Mouse (Mus musculus): ENCODE results near the gene Rgma. TPM values are rescaled to one million over a fixed set of nuclear protein-coding genes. Genes with fewer than 3 reads are reported as not detected.

Rgma gene
- polyA plus RNA-seq, 1 experiment from 2014 or later, result 24.1 TPM

GRCm38 (mm10) chr7:73422223-73423113 lies 47.2 kb downstream of the Rgma start:
- Histone ChIP-seq H3K27ac (replicated peaks) (peak overlapping the region; percentile 72; the same call in 1 of the 2 replicates), H3K4me1 (peaks cover 53% of the 10 kb centered on the region), H3K9ac (no peak overlapping the region), H3K9me3 (replicated peaks) (no peaks in the 10 kb centered on the region), H3K4me2 (replicated peaks) (no peak overlapping the region), H3K27me3 (no peaks in the 10 kb centered on the region), H3K4me3 (replicated peaks) (no peak overlapping the region), H3K36me3 (peaks cover 30% of the 10 kb centered on the region)
- no peak for ATAC-seq (ENCODE audit: insufficient number of reproducible peaks, low FRiP score, low TSS enrichment, low read depth)
- 22% methylated on average over 12 of the region's 12 CpGs for WGBS

GRCm38 (mm10) chr7:73423236-73423635 lies 47.9 kb downstream of the Rgma start:
- peaks cover 53% of the 10 kb centered on the region for H3K4me1 ChIP-seq
- no peak overlapping the region for H3K4me3 ChIP-seq (replicated peaks)
- ATAC-seq (ENCODE audit: insufficient number of reproducible peaks, low FRiP score, low TSS enrichment, low read depth), result no peak
- H3K36me3 ChIP-seq, result peaks cover 29% of the 10 kb centered on the region
- no peak overlapping the region for H3K9ac ChIP-seq
- H3K27me3 ChIP-seq, result no peaks in the 10 kb centered on the region
- no peak overlapping the region for H3K4me2 ChIP-seq (replicated peaks)
- no peaks in the 10 kb centered on the region for H3K9me3 ChIP-seq (replicated peaks)
- 54% methylated on average over 13 of the region's 13 CpGs for WGBS
- peak overlapping the region; percentile 13; the same call in 1 of the 2 replicates for H3K27ac ChIP-seq (replicated peaks)

- H3K4me2 ChIP-seq (replicated peaks), result no peak overlapping the region
- H3K27me3 ChIP-seq, result no peaks in the 10 kb centered on the region
- H3K9ac ChIP-seq, result no peak overlapping the region
- no peak overlapping the region for H3K4me3 ChIP-seq (replicated peaks)
- no peak for ATAC-seq (ENCODE audit: insufficient number of reproducible peaks, low FRiP score, low TSS enrichment, low read depth)
- H3K4me1 ChIP-seq, result peaks cover 44% of the 10 kb centered on the region
- WGBS, result 39% methylated on average over 3 of the region's 3 CpGs
- peaks cover 30% of the 10 kb centered on the region for H3K36me3 ChIP-seq
- H3K9me3 ChIP-seq (replicated peaks), result no peaks in the 10 kb centered on the region
- 0 out of 2 replicates have a peak overlapping the region, but pooled peaks have one; percentile 22 for H3K27ac ChIP-seq (replicated peaks)
These were observed 48.9 kb downstream of the Rgma start for GRCm38 (mm10) chr7:73424243-73424642.

GRCm38 (mm10) chr7:73424705-73425104 lies 49.4 kb downstream of the Rgma start:
- WGBS, result 53% methylated on average over 3 of the region's 3 CpGs
- Histone ChIP-seq H3K27ac (replicated peaks) (0 out of 2 replicates have a peak overlapping the region, but pooled peaks have one; percentile 39), H3K4me2 (replicated peaks) (no peak overlapping the region), H3K4me3 (replicated peaks) (no peak overlapping the region), H3K4me1 (peaks cover 41% of the 10 kb centered on the region), H3K27me3 (no peaks in the 10 kb centered on the region), H3K36me3 (peaks cover 33% of the 10 kb centered on the region), H3K9me3 (replicated peaks) (no peaks in the 10 kb centered on the region), H3K9ac (no peak overlapping the region)
- no peak for ATAC-seq (ENCODE audit: insufficient number of reproducible peaks, low FRiP score, low TSS enrichment, low read depth)

- 91% methylated on average over 7 of the region's 7 CpGs for WGBS
- Histone ChIP-seq H3K4me3 (replicated peaks) (no peak overlapping the region), H3K27me3 (no peaks in the 10 kb centered on the region), H3K9ac (no peak overlapping the region), H3K9me3 (replicated peaks) (no peaks in the 10 kb centered on the region), H3K36me3 (peaks cover 39% of the 10 kb centered on the region), H3K4me1 (peaks cover 34% of the 10 kb centered on the region), H3K4me2 (replicated peaks) (no peak overlapping the region), H3K27ac (replicated peaks) (peak overlapping the region; percentile 39; the same call in 1 of the 2 replicates)
- no peak for ATAC-seq (ENCODE audit: insufficient number of reproducible peaks, low FRiP score, low TSS enrichment, low read depth)
These were observed 50.1 kb downstream of the Rgma start for GRCm38 (mm10) chr7:73425451-73425850.

- Histone ChIP-seq H3K4me3 (replicated peaks) (no peak overlapping the region), H3K27ac (replicated peaks) (no peak overlapping the region), H3K9ac (no peak overlapping the region), H3K27me3 (no peaks in the 10 kb centered on the region), H3K4me1 (peaks cover 28% of the 10 kb centered on the region), H3K36me3 (peaks cover 41% of the 10 kb centered on the region), H3K9me3 (replicated peaks) (no peaks in the 10 kb centered on the region), H3K4me2 (replicated peaks) (no peak overlapping the region)
- 48% methylated on average over 3 of the region's 3 CpGs for WGBS
- ATAC-seq (ENCODE audit: insufficient number of reproducible peaks, low FRiP score, low TSS enrichment, low read depth), result no peak
These were observed 50.9 kb downstream of the Rgma start for GRCm38 (mm10) chr7:73426235-73426634.

- ATAC-seq (ENCODE audit: insufficient number of reproducible peaks, low FRiP score, low TSS enrichment, low read depth), result no peak
- H3K4me3 ChIP-seq (replicated peaks), result no peak overlapping the region
- H3K27ac ChIP-seq (replicated peaks), result no peak overlapping the region
- H3K4me2 ChIP-seq (replicated peaks), result no peak overlapping the region
- peaks cover 22% of the 10 kb centered on the region for H3K4me1 ChIP-seq
- H3K9me3 ChIP-seq (replicated peaks), result no peaks in the 10 kb centered on the region
- no peak overlapping the region for H3K9ac ChIP-seq
- H3K27me3 ChIP-seq, result no peaks in the 10 kb centered on the region
- peaks cover 44% of the 10 kb centered on the region for H3K36me3 ChIP-seq
- 77% methylated on average over 8 of the region's 8 CpGs for WGBS
These were observed 51.6 kb downstream of the Rgma start for GRCm38 (mm10) chr7:73426752-73427386.

GRCm38 (mm10) chr7:73427794-73428193 lies 52.5 kb downstream of the Rgma start:
- Histone ChIP-seq H3K4me3 (replicated peaks) (no peak overlapping the region), H3K4me2 (replicated peaks) (no peak overlapping the region), H3K9ac (no peak overlapping the region), H3K27me3 (no peaks in the 10 kb centered on the region), H3K9me3 (replicated peaks) (no peaks in the 10 kb centered on the region), H3K27ac (replicated peaks) (no peak overlapping the region), H3K4me1 (peaks cover 12% of the 10 kb centered on the region; the same call in 1 of the 2 replicates), H3K36me3 (peaks cover 44% of the 10 kb centered on the region)
- 92% methylated on average over 6 of the region's 6 CpGs for WGBS
- no peak for ATAC-seq (ENCODE audit: insufficient number of reproducible peaks, low FRiP score, low TSS enrichment, low read depth)

GRCm38 (mm10) chr7:73428525-73428924 lies 53.2 kb downstream of the Rgma start:
- 85% methylated on average over 3 of the region's 3 CpGs for WGBS
- Histone ChIP-seq H3K4me3 (replicated peaks) (no peak overlapping the region), H3K27ac (replicated peaks) (no peak overlapping the region), H3K9ac (no peak overlapping the region), H3K4me2 (replicated peaks) (no peak overlapping the region), H3K9me3 (replicated peaks) (no peaks in the 10 kb centered on the region), H3K4me1 (peaks cover 6% of the 10 kb centered on the region; the same call in 1 of the 2 replicates), H3K36me3 (peaks cover 47% of the 10 kb centered on the region), H3K27me3 (no peaks in the 10 kb centered on the region)
- no peak for ATAC-seq (ENCODE audit: insufficient number of reproducible peaks, low FRiP score, low TSS enrichment, low read depth)

- Histone ChIP-seq H3K27ac (replicated peaks) (no peak overlapping the region), H3K9ac (no peak overlapping the region), H3K4me2 (replicated peaks) (no peak overlapping the region), H3K4me3 (replicated peaks) (no peak overlapping the region), H3K4me1 (no peaks in the 10 kb centered on the region), H3K36me3 (peaks cover 72% of the 10 kb centered on the region), H3K27me3 (no peaks in the 10 kb centered on the region), H3K9me3 (replicated peaks) (no peaks in the 10 kb centered on the region)
- ATAC-seq (ENCODE audit: insufficient number of reproducible peaks, low FRiP score, low TSS enrichment, low read depth), result 0 out of 2 replicates have a peak, but pooled peaks have one; percentile 15
- 88% methylated on average over 6 of the region's 6 CpGs for WGBS
These were observed 58.5 kb downstream of the Rgma start for GRCm38 (mm10) chr7:73433637-73434335.

GRCm38 (mm10) chr7:73434336-73434677 lies 59.0 kb downstream of the Rgma start:
- Histone ChIP-seq H3K4me2 (replicated peaks) (no peak overlapping the region), H3K9me3 (replicated peaks) (no peaks in the 10 kb centered on the region), H3K27ac (replicated peaks) (no peak overlapping the region), H3K4me1 (no peaks in the 10 kb centered on the region), H3K27me3 (no peaks in the 10 kb centered on the region), H3K4me3 (replicated peaks) (no peak overlapping the region), H3K9ac (no peak overlapping the region), H3K36me3 (peaks cover 72% of the 10 kb centered on the region)
- WGBS, result 94% methylated on average over 2 of the region's 2 CpGs
- 0 out of 2 replicates have a peak, but pooled peaks have one; percentile 13 for ATAC-seq (ENCODE audit: insufficient number of reproducible peaks, low FRiP score, low TSS enrichment, low read depth)
